Mouse (Mus musculus) thymus, adult 2 months (tissue): ENCODE results near the gene Hist3h2ba. TPM values are rescaled to one million over a fixed set of nuclear protein-coding genes. Genes with fewer than 3 reads are reported as not detected.

Experiments used
- DNase-seq: peaks from one replicate; pipeline ENCODE4 v3.0.0; 2021
- H3K27ac ChIP-seq: fragments of 200-500 bp; 2 replicates; pipeline ENCODE4 v1.5.1; 2012; ENCODE audit warnings: low read length, control low read depth; ENCODE audit not compliant: control insufficient read depth, insufficient read depth
- H3K27me3 ChIP-seq: fragments of 200-500 bp; 2 replicates; pipeline ENCODE4 v1.6.1; 2012; ENCODE audit warnings: mild to moderate bottlenecking, low read length, moderate library complexity, mixed read lengths; ENCODE audit not compliant: control insufficient read depth, insufficient read depth
- H3K36me3 ChIP-seq: fragments of 200-500 bp; 2 replicates; pipeline ENCODE4 v1.6.1; 2012; ENCODE audit warnings: mild to moderate bottlenecking, low read length, moderate library complexity; ENCODE audit not compliant: control insufficient read depth, insufficient read depth
- H3K4me1 ChIP-seq: fragments of 200-500 bp; replicated peaks from 2 replicates; pipeline ENCODE4 v1.6.1; 2012; ENCODE audit warnings: low read length; ENCODE audit not compliant: control insufficient read depth, insufficient read depth
- H3K4me3 ChIP-seq: fragments of 200-500 bp; 2 replicates; pipeline ENCODE4 v1.5.1; 2012; ENCODE audit warnings: mild to moderate bottlenecking, low read length, control low read depth, moderate library complexity; ENCODE audit not compliant: control insufficient read depth, insufficient read depth
- CTCF ChIP-seq: fragments of 200-500 bp; IDR thresholded peaks from 2 replicates; pipeline ENCODE4 v1.5.1; 2012; ENCODE audit warnings: mild to moderate bottlenecking, control low read depth, low read length, moderate library complexity, borderline replicate concordance; ENCODE audit not compliant: control insufficient read depth, poor library complexity, insufficient read depth; ENCODE audit errors: extremely low read depth
- POLR2A ChIP-seq: fragments of 200-500 bp; IDR thresholded peaks from 2 replicates; pipeline ENCODE4 v1.6.1; 2012; ENCODE audit warnings: mild to moderate bottlenecking, low read length, control low read depth, moderate library complexity; ENCODE audit not compliant: control insufficient read depth, poor library complexity, insufficient read depth; ENCODE audit errors: extremely low read depth
- WGBS: fragments of 180-500 bp; shearing (Covaris S2); methylation state at CpG from one replicate; pipeline ENCODE4 v1.1.7; 2018; 5-methylcytosine and 5-hydroxymethylcytosine counted together
- polyA plus RNA-seq: library from polyadenylated mRNA; depleted of rRNA; stranded (reverse); fragments of >200 nt; gene quantifications from 2 replicates; pipeline ENCODE4 v1.2.3, GENCODE M21; 2012

The Hist3h2ba gene
- polyA plus RNA-seq, 1 experiment: 47.2 TPM

GRCm38 (mm10) chr11:58937909-58938308, 10.8 kb upstream of the Hist3h2ba start:
- WGBS: 5% methylated on average over 13 of the region's 13 CpGs

GRCm38 (mm10) chr11:58938322-58939087, 10.2 kb upstream of the Hist3h2ba start, which contains the start of gene Rnf187:
TSS of gene Rnf187 (minus strand) at chr11:58938916.
- peak; percentile 92 for DNase-seq
- Histone ChIP-seq H3K4me3 (peak within 1 kb of the TSS; percentile 76), H3K27ac (no peak within 1 kb of the TSS), H3K27me3 (no peaks in the 10 kb centered on the region), H3K36me3 (peaks cover 11% of the 10 kb centered on the region), H3K4me1 (peaks cover 14% of the 10 kb centered on the region)
- WGBS: under 1% methylated on average over 94 of the region's 95 CpGs
- TF ChIP-seq CTCF (0 out of 2 replicates have a peak, but pooled peaks have one; percentile 39), POLR2A (peak; percentile 84)

More at GRCm38 (mm10) chr11:58937909-58938308, 10.8 kb upstream of the Hist3h2ba start:
- H3K4me3 ChIP-seq: peak overlapping the region; percentile 76
- no peaks in the 10 kb centered on the region for H3K27me3 ChIP-seq
- no peak for TF ChIP-seq POLR2A
- no peak for TF ChIP-seq CTCF
- peaks cover 14% of the 10 kb centered on the region for H3K4me1 ChIP-seq
- H3K36me3 ChIP-seq: peaks cover 15% of the 10 kb centered on the region
- no peak overlapping the region for H3K27ac ChIP-seq
- no peak for DNase-seq

GRCm38 (mm10) chr11:58939088-58939439, 9.7 kb upstream of the Hist3h2ba start:
- WGBS: 28% methylated on average over 6 of the region's 6 CpGs
- H3K27me3 ChIP-seq: no peaks in the 10 kb centered on the region

GRCm38 (mm10) chr11:58944136-58944535, 4.6 kb upstream of the Hist3h2ba start:
- Histone ChIP-seq H3K36me3 (no peaks in the 10 kb centered on the region), H3K27me3 (no peaks in the 10 kb centered on the region), H3K27ac (no peak overlapping the region), H3K4me3 (no peak overlapping the region), H3K4me1 (0 out of 2 replicates have a peak, but pooled peaks cover 1% of the 10 kb centered on the region)
- WGBS: 94% methylated on average over 5 of the region's 5 CpGs
- DNase-seq: no peak
- TF ChIP-seq CTCF (no peak), POLR2A (no peak)

More at GRCm38 (mm10) chr11:58939088-58939439, 9.7 kb upstream of the Hist3h2ba start:
- no peak for DNase-seq
- no peak overlapping the region for H3K4me3 ChIP-seq
- H3K4me1 ChIP-seq: peaks cover 14% of the 10 kb centered on the region
- TF ChIP-seq POLR2A: no peak
- TF ChIP-seq CTCF: no peak
- H3K27ac ChIP-seq: no peak overlapping the region
- H3K36me3 ChIP-seq: peaks cover 5% of the 10 kb centered on the region

GRCm38 (mm10) chr11:58947306-58947705, 1.4 kb upstream of the Hist3h2ba start:
- 91% methylated on average over 3 of the region's 3 CpGs for WGBS
- H3K27ac ChIP-seq: no peak overlapping the region
- TF ChIP-seq CTCF: no peak
- TF ChIP-seq POLR2A: no peak
- H3K36me3 ChIP-seq: no peaks in the 10 kb centered on the region
- H3K4me1 ChIP-seq: 0 out of 2 replicates have a peak, but pooled peaks cover 3% of the 10 kb centered on the region
- no peak overlapping the region for H3K4me3 ChIP-seq
- no peak for DNase-seq
- no peaks in the 10 kb centered on the region for H3K27me3 ChIP-seq

GRCm38 (mm10) chr11:58947798-58948528, 757 bp upstream of the Hist3h2ba start:
- no peaks in the 10 kb centered on the region for H3K36me3 ChIP-seq
- peak overlapping the region; percentile 15; the same call in 1 of the 2 replicates for H3K4me3 ChIP-seq
- no peak for TF ChIP-seq CTCF
- no peak for TF ChIP-seq POLR2A
- peak overlapping the region; percentile 71 for H3K27ac ChIP-seq
- 26% methylated on average over 23 of the region's 23 CpGs for WGBS
- peaks cover 3% of the 10 kb centered on the region; the same call in 1 of the 2 replicates for H3K4me1 ChIP-seq
- DNase-seq: peak; percentile 59
- H3K27me3 ChIP-seq: no peaks in the 10 kb centered on the region
